Mouse (Mus musculus) liver, embryonic 13.5 days (tissue): ENCODE results near the gene Pstpip1. TPM values are rescaled to one million over a fixed set of nuclear protein-coding genes. Genes with fewer than 3 reads are reported as not detected.

Experiments
- polyA plus RNA-seq: library from polyadenylated mRNA; unstranded; fragments of >200 nt; fragmentation: Nextera tagmentation; extraction: Ambion mirVana; gene quantifications from 2 replicates; pipeline ENCODE4 v1.2.1, GENCODE M21; 2015

Pstpip1 gene
- polyA plus RNA-seq, 1 experiment from 2014 or later = 2.8 TPM

Other genes with a start within 250 kb of the Pstpip1 start
- 1.9 TPM in 2 replicates for gene Scaper, start 151.8 kb upstream of the Pstpip1 start, polyA plus RNA-seq
- not detected in 2 replicates for gene 4930563M21Rik, start 79.4 kb upstream of the Pstpip1 start, polyA plus RNA-seq
- gene Rcn2, start 48.1 kb upstream of the Pstpip1 start, polyA plus RNA-seq = 36.7 and 39.9 TPM in 2 replicates
- 46.5 TPM in 2 replicates for gene Tspan3, start 75.5 kb downstream of the Pstpip1 start, polyA plus RNA-seq